Mouse (Mus musculus) common myeloid progenitor, adult 5-6 weeks (primary cell): ENCODE data around the gene Scap. TPM values are rescaled to one million over a fixed set of nuclear protein-coding genes. Genes with fewer than 3 reads are reported as not detected.

Experiments used
- total RNA-seq: library from RNA; stranded (forward); fragments of 200-1000, 187-1606 nt; gene quantifications from 2 replicates; pipeline ENCODE4 v1.2.3, GENCODE M21; 2017

Scap gene
- total RNA-seq, 1 experiment from 2014 or later, result 27.4 TPM

Other genes with a start within 250 kb of the Scap start
- gene Smarcc1, start 215.6 kb upstream of the Scap start, total RNA-seq, result 110 and 146 TPM in 2 replicates
- gene Dhx30, start 215.5 kb upstream of the Scap start, total RNA-seq, result 56.8 and 59.2 TPM in 2 replicates
- 0.58 and 1.6 TPM in 2 replicates for gene Cspg5, start 89.5 kb upstream of the Scap start, total RNA-seq
- 3.8 and 6.4 TPM in 2 replicates for gene Elp6, start 28.1 kb upstream of the Scap start, total RNA-seq
- gene Ptpn23, start 74.9 kb downstream of the Scap start, total RNA-seq, result 3.7 TPM in 2 replicates
- 114 and 131 TPM in 2 replicates for gene Ngp, start 86.5 kb downstream of the Scap start, total RNA-seq
- gene Klhl18, start 143.4 kb downstream of the Scap start, total RNA-seq, result 8.7 and 10.1 TPM in 2 replicates
- 2.1 and 2.2 TPM in 2 replicates for gene Kif9, start 143.7 kb downstream of the Scap start, total RNA-seq
- 181 and 254 TPM in 2 replicates for gene Setd2, start 199.3 kb downstream of the Scap start, total RNA-seq